ENCODE assay signal across 28 mouse cellular contexts in the genomic region with DNA sequence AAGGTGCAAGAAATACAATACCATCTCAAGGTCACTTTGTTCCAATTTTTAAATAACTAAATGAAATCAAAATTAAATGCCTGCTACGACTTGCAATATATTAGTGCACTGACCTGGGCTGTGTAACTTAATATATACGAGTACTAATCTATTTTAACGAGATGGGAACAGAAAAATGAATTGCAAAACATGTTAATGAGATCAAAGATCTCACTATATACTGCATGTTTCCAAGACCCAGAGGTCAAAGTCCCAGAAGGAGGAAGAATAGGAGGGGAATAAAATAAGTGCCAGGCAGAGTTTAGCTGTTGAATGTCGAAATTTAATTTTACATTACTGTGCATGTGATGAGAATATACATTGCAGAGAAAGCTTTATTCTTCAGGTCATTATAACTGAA.
"Had no signal": no experiment of that assay in that cellular context is flagged by ENCODE, and none has a peak within 500 bp of the region (broad histone marks: within the 10 kb centered on the region; RNA-seq: fewer than 3 reads in every experiment).

No protein-coding gene starts in this region.

- H3K4me3 ChIP-seq: embryonic facial prominence, embryonic 10.5 days; embryonic facial prominence, embryonic 12.5 days; embryonic facial prominence, embryonic 13.5 days; embryonic facial prominence, embryonic 15.5 days; erythroblast, embryonic 14.5 days; forebrain, embryonic 10.5 days; forebrain, embryonic 12.5 days; forebrain, embryonic 13.5 days; forebrain, embryonic 15.5 days; gastrocnemius, adult 2 months; heart, adult 2 months had no signal

- H3K27me3 ChIP-seq: embryonic facial prominence, embryonic 12.5 days; embryonic facial prominence, embryonic 13.5 days; embryonic facial prominence, embryonic 15.5 days; forebrain, embryonic 12.5 days; forebrain, embryonic 13.5 days; forebrain, embryonic 15.5 days had no signal

- H3K9ac ChIP-seq: embryonic facial prominence, embryonic 12.5 days; embryonic facial prominence, embryonic 13.5 days; embryonic facial prominence, embryonic 15.5 days; forebrain, embryonic 12.5 days; forebrain, embryonic 13.5 days; forebrain, embryonic 15.5 days; forebrain, postnatal 0 days had no signal

- H3K36me3 ChIP-seq: embryonic facial prominence, embryonic 10.5 days; embryonic facial prominence, embryonic 12.5 days; embryonic facial prominence, embryonic 13.5 days; embryonic facial prominence, embryonic 15.5 days; forebrain, embryonic 10.5 days; forebrain, embryonic 12.5 days; forebrain, embryonic 15.5 days had no signal

- ATAC-seq: forebrain, embryonic 13.5 days; forebrain, embryonic 14.5 days; forebrain, embryonic 15.5 days; forebrain, embryonic 16.5 days; forebrain, postnatal 0 days had no signal

- H3K27ac ChIP-seq: embryonic facial prominence, embryonic 10.5 days; embryonic facial prominence, embryonic 12.5 days; embryonic facial prominence, embryonic 13.5 days; embryonic facial prominence, embryonic 15.5 days; forebrain, embryonic 10.5 days; forebrain, embryonic 12.5 days; forebrain, embryonic 13.5 days; forebrain, embryonic 15.5 days; gastrocnemius, adult 2 months; heart, adult 2 months had no signal

- DNase-seq: cerebellum, adult 8-10 months; cerebellum, adult 9-10 months; cerebellum, adult 9-11 months; cerebellum, postnatal 10 days; cerebellum, postnatal 14 days; cerebellum, postnatal 25 days; cerebellum, postnatal 36 days; embryo, embryonic 11 days; forebrain, postnatal 0 days; gastrocnemius, adult 2 months; gastrocnemius, postnatal 10 days; gastrocnemius, postnatal 14 days; gastrocnemius, postnatal 25 days; gastrocnemius, postnatal 36 days; heart, adult 11 months; heart, adult 18-20 months; heart, adult 2 months had no signal

- H3K4me2 ChIP-seq: embryonic facial prominence, embryonic 12.5 days; embryonic facial prominence, embryonic 13.5 days; embryonic facial prominence, embryonic 15.5 days; forebrain, embryonic 12.5 days; forebrain, embryonic 13.5 days; forebrain, embryonic 15.5 days had no signal

- H3K9me3 ChIP-seq: embryonic facial prominence, embryonic 10.5 days; embryonic facial prominence, embryonic 12.5 days; embryonic facial prominence, embryonic 13.5 days; embryonic facial prominence, embryonic 15.5 days; forebrain, embryonic 10.5 days; forebrain, embryonic 12.5 days; forebrain, embryonic 13.5 days; forebrain, embryonic 15.5 days had no signal

- H3K4me1 ChIP-seq: embryonic facial prominence, embryonic 10.5 days; embryonic facial prominence, embryonic 12.5 days; embryonic facial prominence, embryonic 13.5 days; embryonic facial prominence, embryonic 15.5 days; forebrain, embryonic 12.5 days; forebrain, embryonic 13.5 days; forebrain, embryonic 15.5 days had no signal
